Mouse (Mus musculus) forebrain, postnatal 0 days (tissue): ENCODE measurements at regions not wholly inside any gene's neighbourhood (a gene's known extent, or its start where the extent isn't known, plus 50 kb on each side); places are given as distances from the start of the nearest gene placed in this dataset.

ENCODE experiments used
- ATAC-seq: fragments of 200-750 bp; cut with Nextera tagmentation; 2 replicates; pipeline ENCODE4 v1.8.0; 2017; ENCODE audit warnings: mild to moderate bottlenecking, moderate library complexity
- DNase-seq: peaks from one replicate; pipeline ENCODE4 v3.0.0-alpha.2; 2015
- H3K27ac ChIP-seq: fragments of 300-500 bp; sonication (generic); 2 replicates; pipeline ENCODE4 v1.5.1; 2014; ENCODE audit warnings: low read depth, mild to moderate bottlenecking, antibody characterized with exemption, low read length, moderate library complexity, mixed read lengths
- H3K27me3 ChIP-seq: fragments of 300-500 bp; sonication (generic); 2 replicates; pipeline ENCODE4 v1.6.1; 2014; ENCODE audit warnings: mild to moderate bottlenecking, low read length, mixed read lengths; ENCODE audit not compliant: insufficient read depth
- H3K36me3 ChIP-seq: fragments of 300-500 bp; sonication (generic); 2 replicates; pipeline ENCODE4 v1.6.1; 2014; ENCODE audit warnings: mild to moderate bottlenecking, moderate library complexity; ENCODE audit not compliant: insufficient read depth
- H3K4me1 ChIP-seq: fragments of 300-500 bp; sonication (generic); 2 replicates; pipeline ENCODE4 v1.6.1; 2014; ENCODE audit warnings: antibody characterized with exemption; ENCODE audit not compliant: insufficient read depth
- H3K4me2 ChIP-seq: fragments of 300-500 bp; sonication (generic); 2 replicates; pipeline ENCODE4 v1.6.1; 2014; ENCODE audit warnings: low read depth, mild to moderate bottlenecking, moderate library complexity
- H3K4me3 ChIP-seq: fragments of 300-500 bp; sonication (generic); 2 replicates; pipeline ENCODE4 v1.5.1; 2014; ENCODE audit warnings: low read depth, low read length, mixed read lengths
- H3K9ac ChIP-seq: fragments of 300-500 bp; sonication (generic); 2 replicates; pipeline ENCODE4 v1.6.1; 2014; ENCODE audit warnings: mild to moderate bottlenecking
- H3K9me3 ChIP-seq: fragments of 300-500 bp; sonication (generic); 2 replicates; pipeline ENCODE4 v1.6.1; 2016; ENCODE audit warnings: low read length
- CTCF ChIP-seq: sonication (generic); IDR thresholded peaks from 2 replicates; pipeline ENCODE4 v1.5.1; 2016; ENCODE audit warnings: antibody characterized with exemption, control low read depth, low read depth
- WGBS: fragments of 180-500 bp; shearing (Covaris S2); extraction: QIAGEN DNeasy Blood & Tissue Kit; methylation state at CpG from one replicate; pipeline ENCODE4 v1.1.7; 2014; 5-methylcytosine and 5-hydroxymethylcytosine counted together

DNA sequence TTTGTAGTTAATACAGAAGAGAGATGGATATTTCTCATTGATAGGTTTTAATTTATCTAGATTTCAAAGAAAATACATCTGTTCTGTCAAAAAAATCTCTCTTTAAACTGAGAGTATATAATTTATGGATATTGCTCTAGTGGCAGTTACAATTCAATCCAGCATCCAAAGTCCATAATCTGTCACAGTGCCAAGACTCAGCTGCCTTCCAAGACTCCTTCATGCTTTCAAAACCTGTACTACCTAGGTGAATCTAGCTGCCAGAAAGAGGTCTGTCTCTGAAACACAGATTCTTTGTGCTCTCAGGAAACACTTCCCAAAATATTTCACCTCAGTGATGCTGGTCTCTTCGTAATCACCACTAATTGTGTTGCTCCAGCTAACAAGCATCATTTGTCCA, 844.0 kb upstream of the Sel1l start:
- H3K4me2 ChIP-seq = no peak overlapping the region
- no peak overlapping the region for H3K9ac ChIP-seq
- H3K4me3 ChIP-seq = no peak overlapping the region
- H3K4me1 ChIP-seq = no peaks in the 10 kb centered on the region
- ATAC-seq = no peak
- H3K27ac ChIP-seq = no peak overlapping the region
- no peak for TF ChIP-seq CTCF
- H3K36me3 ChIP-seq = no peaks in the 10 kb centered on the region
- no peaks in the 10 kb centered on the region for H3K9me3 ChIP-seq
- no peak for DNase-seq
- H3K27me3 ChIP-seq = no peaks in the 10 kb centered on the region
- 83% methylated on average over 1 of the region's 1 CpGs for WGBS

DNA sequence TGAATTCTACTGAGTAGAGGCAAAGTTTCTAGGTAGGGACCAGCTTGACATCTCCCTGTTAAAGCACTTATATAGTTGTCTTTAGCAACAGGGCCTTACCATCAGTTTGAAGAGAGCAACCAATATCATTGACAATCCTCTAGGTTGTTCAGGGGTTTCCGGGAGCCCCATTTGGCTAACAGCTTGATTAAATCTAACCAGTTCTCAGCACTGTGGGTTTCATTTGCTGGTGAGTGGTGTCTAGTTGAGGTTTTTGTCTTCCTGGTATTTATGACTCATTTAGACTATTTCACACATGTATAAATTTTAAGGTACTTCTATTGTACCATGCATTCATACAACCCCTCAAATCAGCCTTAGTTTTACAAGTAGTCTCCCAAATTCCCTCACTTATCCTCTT, 823.4 kb upstream of the Sel1l start:
- no peak for TF ChIP-seq CTCF
- DNase-seq (no peak), ATAC-seq (no peak)
- no peak overlapping the region for H3K4me3 ChIP-seq
- H3K9me3 ChIP-seq = no peaks in the 10 kb centered on the region
- H3K4me1 ChIP-seq = no peaks in the 10 kb centered on the region
- 97% methylated on average over 1 of the region's 1 CpGs for WGBS
- no peaks in the 10 kb centered on the region for H3K27me3 ChIP-seq
- no peak overlapping the region for H3K4me2 ChIP-seq
- H3K27ac ChIP-seq = no peak overlapping the region
- H3K9ac ChIP-seq = no peak overlapping the region
- no peaks in the 10 kb centered on the region for H3K36me3 ChIP-seq

DNA sequence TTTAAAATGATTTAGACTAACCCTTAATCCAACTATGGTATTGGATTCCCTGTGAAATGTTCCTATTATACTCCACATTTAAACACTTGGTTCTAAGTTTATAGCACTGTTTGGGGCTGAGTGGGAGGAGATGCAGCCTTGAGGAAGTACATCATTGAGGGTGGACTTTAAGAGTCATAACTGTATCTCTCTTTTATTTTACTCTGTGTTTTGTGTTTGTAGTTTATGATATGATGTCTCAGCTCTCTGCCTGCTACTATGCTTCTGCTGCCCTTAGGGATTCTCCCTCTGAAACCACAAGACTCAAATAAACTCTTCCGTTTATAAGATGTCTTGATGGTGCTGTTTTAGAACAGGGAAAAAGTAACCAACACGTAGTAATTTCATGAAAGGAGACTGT, 797.7 kb upstream of the Sel1l start:
- H3K9ac ChIP-seq = no peak overlapping the region

DNA sequence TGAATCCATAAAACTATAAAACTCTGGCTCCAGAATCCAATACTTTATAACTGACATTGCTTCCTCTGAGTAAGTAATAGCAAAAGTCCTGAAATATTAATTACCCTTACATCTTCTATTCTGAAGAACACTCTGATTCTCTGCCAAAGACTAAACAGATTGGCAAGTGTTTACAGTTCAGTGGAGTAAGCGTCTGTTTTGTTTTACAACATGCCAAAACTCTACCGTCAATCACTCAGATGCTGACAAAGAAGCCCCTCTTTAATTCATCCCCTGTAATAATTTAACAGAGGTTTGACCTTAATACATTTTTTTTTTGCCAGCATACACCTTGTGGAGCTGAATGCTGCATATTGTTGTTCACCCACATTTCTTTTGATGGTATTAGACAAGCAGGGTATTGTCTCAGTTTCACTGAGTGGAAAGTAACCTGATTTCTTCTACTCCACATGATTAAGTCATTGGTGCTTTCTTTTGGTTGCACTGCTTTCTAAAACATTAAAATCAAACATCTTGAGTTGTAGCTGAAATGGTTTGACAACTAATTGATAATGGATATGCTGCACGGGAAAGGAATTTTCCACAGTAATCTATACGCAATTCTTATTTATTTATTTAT, 796.2 kb upstream of the Sel1l start:
- ATAC-seq (peak; percentile 43; the same call in 1 of the 2 replicates), DNase-seq (peak; percentile 52)
- Histone ChIP-seq H3K4me2 (no peak overlapping the region), H3K36me3 (no peaks in the 10 kb centered on the region), H3K4me3 (no peak overlapping the region), H3K9ac (no peak overlapping the region), H3K27me3 (no peaks in the 10 kb centered on the region), H3K27ac (no peak overlapping the region), H3K4me1 (no peaks in the 10 kb centered on the region), H3K9me3 (no peaks in the 10 kb centered on the region)
- 28% methylated on average over 4 of the region's 4 CpGs for WGBS
- no peak for TF ChIP-seq CTCF

More for the DNA sequence above, 797.7 kb upstream of the Sel1l start:
- WGBS = 87% methylated on average over 2 of the region's 2 CpGs
- no peak overlapping the region for H3K4me2 ChIP-seq
- no peaks in the 10 kb centered on the region for H3K36me3 ChIP-seq
- no peaks in the 10 kb centered on the region for H3K9me3 ChIP-seq
- no peak for DNase-seq
- ATAC-seq = no peak
- H3K4me1 ChIP-seq = no peaks in the 10 kb centered on the region
- no peak overlapping the region for H3K4me3 ChIP-seq
- no peaks in the 10 kb centered on the region for H3K27me3 ChIP-seq
- TF ChIP-seq CTCF = no peak
- H3K27ac ChIP-seq = no peak overlapping the region

DNA sequence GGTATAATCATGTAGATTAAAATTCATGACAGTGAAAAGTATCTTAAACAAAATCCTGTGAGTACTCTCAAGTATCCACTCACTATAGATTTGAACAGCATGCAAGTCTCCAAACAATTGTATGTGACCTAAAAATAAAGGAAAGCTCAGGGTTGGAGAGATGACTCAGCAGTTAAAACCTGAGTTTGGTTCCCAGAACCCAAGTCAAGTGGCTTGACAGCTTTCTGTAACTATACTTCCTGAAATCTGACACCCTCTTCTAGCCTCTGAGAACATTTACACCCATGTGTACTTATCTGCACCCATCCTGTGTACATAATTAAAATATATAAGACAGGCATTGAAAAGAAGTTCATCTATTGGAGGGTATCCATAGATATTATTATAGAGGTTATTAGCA, 770.2 kb upstream of the Sel1l start:
- no peaks in the 10 kb centered on the region for H3K9me3 ChIP-seq
- DNase-seq (no peak), ATAC-seq (no peak)
- no peak overlapping the region for H3K27ac ChIP-seq
- no peaks in the 10 kb centered on the region for H3K4me1 ChIP-seq
- H3K4me2 ChIP-seq = no peak overlapping the region
- no peaks in the 10 kb centered on the region for H3K36me3 ChIP-seq
- TF ChIP-seq CTCF = no peak
- no peaks in the 10 kb centered on the region for H3K27me3 ChIP-seq
- H3K4me3 ChIP-seq = no peak overlapping the region
- H3K9ac ChIP-seq = no peak overlapping the region

DNA sequence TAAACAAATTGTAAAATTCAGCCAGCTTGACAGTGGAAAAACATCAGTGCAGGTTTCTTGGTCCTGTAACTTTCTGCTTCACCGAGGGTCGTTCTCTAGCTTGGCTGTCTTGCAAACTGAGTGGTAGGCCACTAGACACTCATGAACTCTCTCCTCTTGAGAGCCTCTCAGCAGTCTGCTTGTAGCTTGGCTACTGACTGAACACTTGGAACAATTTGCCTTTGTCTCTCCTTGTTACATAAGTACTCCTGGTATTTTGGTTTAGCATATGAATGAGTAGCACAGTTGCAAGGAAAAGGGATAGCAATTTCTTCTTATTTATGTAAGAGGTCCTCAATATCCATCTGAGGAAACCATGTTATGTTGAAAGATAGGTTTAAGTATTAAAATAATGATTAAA, 769.6 kb upstream of the Sel1l start:
- DNase-seq = peak; percentile 2
- no peaks in the 10 kb centered on the region for H3K36me3 ChIP-seq
- no peak overlapping the region for H3K4me3 ChIP-seq
- no peak for TF ChIP-seq CTCF
- H3K27me3 ChIP-seq = no peaks in the 10 kb centered on the region
- H3K9ac ChIP-seq = no peak overlapping the region
- no peaks in the 10 kb centered on the region for H3K4me1 ChIP-seq
- no peak overlapping the region for H3K4me2 ChIP-seq
- no peak overlapping the region for H3K27ac ChIP-seq
- H3K9me3 ChIP-seq = no peaks in the 10 kb centered on the region
- WGBS = 11% methylated on average over 2 of the region's 2 CpGs
- ATAC-seq = no peak

DNA sequence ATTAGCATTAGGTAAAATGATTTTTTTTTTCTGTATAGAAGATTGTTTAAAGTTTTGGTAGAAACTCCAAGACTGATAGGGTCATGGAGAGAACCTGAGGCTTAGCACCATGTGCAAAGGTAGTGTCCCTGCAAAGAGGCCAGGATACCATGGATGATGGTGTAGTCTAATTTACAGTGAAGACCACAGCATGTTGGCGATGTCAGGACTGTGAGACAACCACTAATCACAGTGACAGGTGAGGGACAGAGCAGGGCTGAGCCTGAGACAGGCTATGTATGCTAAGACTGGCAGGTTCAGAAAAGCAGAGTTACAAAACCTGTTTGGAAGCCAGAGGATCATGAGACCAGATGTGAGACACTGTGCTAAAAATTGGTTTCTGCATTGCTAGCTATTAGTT, 752.7 kb upstream of the Sel1l start:
- 93% methylated on average over 1 of the region's 1 CpGs for WGBS
- no peak overlapping the region for H3K4me2 ChIP-seq
- no peak overlapping the region for H3K9ac ChIP-seq
- H3K36me3 ChIP-seq = no peaks in the 10 kb centered on the region
- ATAC-seq (no peak), DNase-seq (no peak)
- no peak overlapping the region for H3K4me3 ChIP-seq
- no peaks in the 10 kb centered on the region for H3K4me1 ChIP-seq
- no peak for TF ChIP-seq CTCF
- no peak overlapping the region for H3K27ac ChIP-seq
- H3K27me3 ChIP-seq = no peaks in the 10 kb centered on the region
- H3K9me3 ChIP-seq = no peaks in the 10 kb centered on the region
